Mouse (Mus musculus): ENCODE measurements around the gene Rbm38. TPM values are rescaled to one million over a fixed set of nuclear protein-coding genes. Genes with fewer than 3 reads are reported as not detected.

The Rbm38 gene
- polyA plus RNA-seq, 1 experiment from 2014 or later, result 169 TPM

DNA sequence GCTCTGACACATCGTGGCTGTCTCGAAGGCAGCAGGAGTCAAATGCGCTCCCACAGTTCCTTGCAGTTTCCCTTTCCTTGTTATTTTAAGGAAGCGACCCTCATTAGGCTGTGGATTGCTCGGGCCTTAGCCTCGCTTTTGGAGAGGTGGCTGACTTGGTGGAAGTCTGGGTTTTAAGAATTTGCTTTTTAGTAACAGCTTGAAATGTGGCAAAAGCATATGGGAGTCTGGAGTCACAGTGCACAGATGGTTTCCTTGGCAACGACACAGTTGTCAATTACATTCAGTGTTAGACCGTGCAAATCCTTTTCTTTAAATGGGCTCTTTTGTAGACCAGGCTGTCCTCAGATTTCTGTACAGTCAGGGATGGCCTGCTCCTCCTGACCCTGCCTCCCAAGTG is 19.4 kb upstream of the Rbm38 start:
- H3K27me3 ChIP-seq (ENCODE audit: control insufficient read depth, insufficient read depth, low read length), result no peaks in the 10 kb centered on the region
- no peaks in the 10 kb centered on the region for H3K9me3 ChIP-seq (replicated peaks; ENCODE audit: control insufficient read depth, low read length)
- peaks cover 7% of the 10 kb centered on the region for H3K4me1 ChIP-seq (ENCODE audit: control insufficient read depth, insufficient read depth, low read length)
- peak overlapping the region; percentile 70 for H3K4me2 ChIP-seq
- peak overlapping the region; percentile 93; the same call in 1 of the 2 replicates for H3K27ac ChIP-seq (ENCODE audit: low read depth, low read length)
- peak overlapping the region; percentile 91 for H3K4me3 ChIP-seq (ENCODE audit: low read depth, low read length)
- H3K36me3 ChIP-seq (ENCODE audit: control insufficient read depth, insufficient read depth, low read length), result peaks cover 21% of the 10 kb centered on the region
- no peak for ATAC-seq (replicated peaks; ENCODE audit: insufficient number of reproducible peaks, low FRiP score, low TSS enrichment)
- peak overlapping the region; percentile 94 for H3K9ac ChIP-seq (ENCODE audit: low read depth, low read length)
- WGBS (ENCODE audit: insufficient replicate concordance), result 18% methylated on average over 8 of the region's 8 CpGs

DNA sequence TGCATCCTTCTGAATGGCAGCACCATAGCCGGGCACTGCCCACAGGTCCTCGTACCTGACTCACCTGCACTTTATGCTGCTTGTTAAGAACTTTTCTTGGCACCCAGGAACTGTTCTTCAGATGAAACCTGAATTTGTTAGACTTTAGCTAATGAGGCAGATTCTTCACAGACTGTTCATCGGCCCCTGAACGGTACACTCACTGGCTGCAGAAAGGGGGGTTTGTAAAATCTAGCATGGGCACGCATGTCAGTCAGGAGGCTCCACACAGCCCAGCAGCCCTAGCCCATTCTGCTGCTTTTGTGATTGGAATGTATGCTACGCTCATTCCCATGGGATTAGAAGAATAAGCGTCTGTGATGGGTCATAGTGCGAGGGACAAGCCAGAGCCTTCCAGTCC is 16.6 kb upstream of the Rbm38 start:
- no peaks in the 10 kb centered on the region for H3K9me3 ChIP-seq (replicated peaks; ENCODE audit: control insufficient read depth, low read length)
- WGBS (ENCODE audit: insufficient replicate concordance), result 93% methylated on average over 8 of the region's 8 CpGs
- H3K4me2 ChIP-seq, result no peak overlapping the region
- H3K4me1 ChIP-seq (ENCODE audit: control insufficient read depth, insufficient read depth, low read length), result peaks cover 7% of the 10 kb centered on the region
- no peak for ATAC-seq (replicated peaks; ENCODE audit: insufficient number of reproducible peaks, low FRiP score, low TSS enrichment)
- H3K4me3 ChIP-seq (ENCODE audit: low read depth, low read length), result no peak overlapping the region
- H3K27ac ChIP-seq (ENCODE audit: low read depth, low read length), result no peak overlapping the region
- no peaks in the 10 kb centered on the region for H3K27me3 ChIP-seq (ENCODE audit: control insufficient read depth, insufficient read depth, low read length)
- peaks cover 45% of the 10 kb centered on the region for H3K36me3 ChIP-seq (ENCODE audit: control insufficient read depth, insufficient read depth, low read length)
- no peak overlapping the region for H3K9ac ChIP-seq (ENCODE audit: low read depth, low read length)

DNA sequence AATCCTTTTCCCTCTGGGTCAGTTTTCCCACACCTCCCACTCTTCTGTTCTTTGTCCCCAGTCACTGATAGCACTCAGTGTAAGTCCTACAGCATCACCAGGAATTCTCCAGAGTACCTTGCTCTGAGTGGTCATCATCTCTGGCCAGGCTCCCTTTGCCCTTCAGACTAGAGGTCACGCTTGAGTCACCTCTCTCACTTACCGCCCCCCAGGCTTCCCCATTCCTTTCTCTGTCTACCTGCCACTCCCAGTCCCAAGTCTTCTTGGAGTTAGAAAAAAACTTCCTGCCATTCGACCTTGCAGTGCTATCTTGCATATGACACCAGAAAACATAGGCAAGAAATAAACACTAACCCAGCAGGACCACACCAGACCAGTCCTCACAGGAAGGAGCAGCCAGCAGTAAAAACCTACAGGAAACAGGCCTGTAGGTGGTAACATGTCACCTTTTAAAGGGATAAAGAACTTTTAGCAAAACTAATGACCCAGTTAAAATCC is 10.0 kb upstream of the Rbm38 start:
- no peak for ATAC-seq (replicated peaks; ENCODE audit: insufficient number of reproducible peaks, low FRiP score, low TSS enrichment)
- H3K27ac ChIP-seq (ENCODE audit: low read depth, low read length), result no peak overlapping the region
- no peak overlapping the region for H3K4me3 ChIP-seq (ENCODE audit: low read depth, low read length)
- no peak overlapping the region for H3K9ac ChIP-seq (ENCODE audit: low read depth, low read length)
- no peak overlapping the region for H3K4me2 ChIP-seq
- H3K4me1 ChIP-seq (ENCODE audit: control insufficient read depth, insufficient read depth, low read length), result peaks cover 13% of the 10 kb centered on the region
- WGBS (ENCODE audit: insufficient replicate concordance), result 73% methylated on average over 3 of the region's 3 CpGs
- peaks cover 71% of the 10 kb centered on the region for H3K36me3 ChIP-seq (ENCODE audit: control insufficient read depth, insufficient read depth, low read length)
- H3K9me3 ChIP-seq (replicated peaks; ENCODE audit: control insufficient read depth, low read length), result no peaks in the 10 kb centered on the region
- no peaks in the 10 kb centered on the region for H3K27me3 ChIP-seq (ENCODE audit: control insufficient read depth, insufficient read depth, low read length)

DNA sequence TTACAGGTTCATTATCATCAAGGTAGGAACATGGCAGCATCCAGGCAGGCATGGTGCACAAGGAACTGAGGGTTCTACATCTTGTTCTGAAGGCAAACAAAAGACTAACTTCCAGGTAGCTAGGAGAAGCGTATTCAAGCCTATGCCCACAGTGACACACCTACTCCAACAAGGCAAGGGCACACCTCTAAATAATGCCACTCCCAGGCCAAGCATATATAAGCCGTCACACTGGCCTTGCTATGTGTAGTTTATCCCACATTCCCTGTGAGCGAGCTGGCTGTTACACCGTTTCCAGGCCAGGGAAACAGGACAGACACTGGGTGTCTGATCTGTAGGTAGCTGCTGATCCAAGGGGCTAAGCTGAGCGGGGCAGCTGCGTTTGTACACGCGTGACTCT is 8.9 kb upstream of the Rbm38 start:
- Histone ChIP-seq H3K9ac (ENCODE audit: low read depth, low read length) (no peak overlapping the region), H3K4me1 (ENCODE audit: control insufficient read depth, insufficient read depth, low read length) (peaks cover 14% of the 10 kb centered on the region), H3K4me2 (no peak overlapping the region), H3K9me3 (replicated peaks; ENCODE audit: control insufficient read depth, low read length) (no peaks in the 10 kb centered on the region), H3K4me3 (ENCODE audit: low read depth, low read length) (no peak overlapping the region), H3K27me3 (ENCODE audit: control insufficient read depth, insufficient read depth, low read length) (no peaks in the 10 kb centered on the region), H3K27ac (ENCODE audit: low read depth, low read length) (no peak overlapping the region), H3K36me3 (ENCODE audit: control insufficient read depth, insufficient read depth, low read length) (peaks cover 71% of the 10 kb centered on the region)
- no peak for ATAC-seq (replicated peaks; ENCODE audit: insufficient number of reproducible peaks, low FRiP score, low TSS enrichment)
- WGBS (ENCODE audit: insufficient replicate concordance), result 94% methylated on average over 8 of the region's 8 CpGs

- H3K4me2 ChIP-seq, result no peak overlapping the region
- no peak overlapping the region for H3K4me3 ChIP-seq (ENCODE audit: low read depth, low read length)
- H3K4me1 ChIP-seq (ENCODE audit: control insufficient read depth, insufficient read depth, low read length), result peaks cover 28% of the 10 kb centered on the region
- no peak overlapping the region for H3K9ac ChIP-seq (ENCODE audit: low read depth, low read length)
- no peak overlapping the region for H3K27ac ChIP-seq (ENCODE audit: low read depth, low read length)
- H3K36me3 ChIP-seq (ENCODE audit: control insufficient read depth, insufficient read depth, low read length), result peaks cover 39% of the 10 kb centered on the region
- H3K9me3 ChIP-seq (replicated peaks; ENCODE audit: control insufficient read depth, low read length), result no peaks in the 10 kb centered on the region
- no peaks in the 10 kb centered on the region for H3K27me3 ChIP-seq (ENCODE audit: control insufficient read depth, insufficient read depth, low read length)
- 28% methylated on average over 7 of the region's 7 CpGs for WGBS (ENCODE audit: insufficient replicate concordance)
- ATAC-seq (replicated peaks; ENCODE audit: insufficient number of reproducible peaks, low FRiP score, low TSS enrichment), result no peak
Observed at GRCm38 (mm10) chr2:173014741-173015287, 5.5 kb upstream of the Rbm38 start.

GRCm38 (mm10) chr2:173017940-173018339 is 2.4 kb upstream of the Rbm38 start:
- 32% methylated on average over 6 of the region's 6 CpGs for WGBS (ENCODE audit: insufficient replicate concordance)
- no peaks in the 10 kb centered on the region for H3K9me3 ChIP-seq (replicated peaks; ENCODE audit: control insufficient read depth, low read length)
- peaks cover 39% of the 10 kb centered on the region for H3K4me1 ChIP-seq (ENCODE audit: control insufficient read depth, insufficient read depth, low read length)

GRCm38 (mm10) chr2:173018618-173019017 is 1.7 kb upstream of the Rbm38 start:
- peak; percentile 23; the same call in 1 of the 2 replicates for ATAC-seq (replicated peaks; ENCODE audit: insufficient number of reproducible peaks, low FRiP score, low TSS enrichment)

More at GRCm38 (mm10) chr2:173017940-173018339, 2.4 kb upstream of the Rbm38 start:
- H3K4me2 ChIP-seq, result no peak overlapping the region
- peaks cover 12% of the 10 kb centered on the region for H3K36me3 ChIP-seq (ENCODE audit: control insufficient read depth, insufficient read depth, low read length)
- H3K27me3 ChIP-seq (ENCODE audit: control insufficient read depth, insufficient read depth, low read length), result 0 out of 2 replicates have a peak, but pooled peaks cover 3% of the 10 kb centered on the region
- H3K9ac ChIP-seq (ENCODE audit: low read depth, low read length), result no peak overlapping the region
- ATAC-seq (replicated peaks; ENCODE audit: insufficient number of reproducible peaks, low FRiP score, low TSS enrichment), result no peak
- peak overlapping the region; percentile 76 for H3K27ac ChIP-seq (ENCODE audit: low read depth, low read length)
- H3K4me3 ChIP-seq (ENCODE audit: low read depth, low read length), result no peak overlapping the region

GRCm38 (mm10) chr2:173019322-173019721 is 976 bp upstream of the Rbm38 start:
- 16% methylated on average over 9 of the region's 9 CpGs for WGBS (ENCODE audit: insufficient replicate concordance)
- Histone ChIP-seq H3K27me3 (ENCODE audit: control insufficient read depth, insufficient read depth, low read length) (0 out of 2 replicates have a peak, but pooled peaks cover 3% of the 10 kb centered on the region), H3K4me1 (ENCODE audit: control insufficient read depth, insufficient read depth, low read length) (peaks cover 49% of the 10 kb centered on the region), H3K27ac (ENCODE audit: low read depth, low read length) (peak overlapping the region; percentile 76), H3K9ac (ENCODE audit: low read depth, low read length) (peak overlapping the region; percentile 74), H3K36me3 (ENCODE audit: control insufficient read depth, insufficient read depth, low read length) (peaks cover 6% of the 10 kb centered on the region), H3K4me3 (ENCODE audit: low read depth, low read length) (peak overlapping the region; percentile 43), H3K9me3 (replicated peaks; ENCODE audit: control insufficient read depth, low read length) (no peaks in the 10 kb centered on the region), H3K4me2 (peak overlapping the region; percentile 83)
- no peak for ATAC-seq (replicated peaks; ENCODE audit: insufficient number of reproducible peaks, low FRiP score, low TSS enrichment)

More at GRCm38 (mm10) chr2:173018618-173019017, 1.7 kb upstream of the Rbm38 start:
- Histone ChIP-seq H3K9me3 (replicated peaks; ENCODE audit: control insufficient read depth, low read length) (no peaks in the 10 kb centered on the region), H3K36me3 (ENCODE audit: control insufficient read depth, insufficient read depth, low read length) (peaks cover 7% of the 10 kb centered on the region), H3K4me1 (ENCODE audit: control insufficient read depth, insufficient read depth, low read length) (peaks cover 45% of the 10 kb centered on the region), H3K4me2 (peak overlapping the region; percentile 83), H3K27me3 (ENCODE audit: control insufficient read depth, insufficient read depth, low read length) (0 out of 2 replicates have a peak, but pooled peaks cover 3% of the 10 kb centered on the region), H3K4me3 (ENCODE audit: low read depth, low read length) (no peak overlapping the region), H3K27ac (ENCODE audit: low read depth, low read length) (peak overlapping the region; percentile 76), H3K9ac (ENCODE audit: low read depth, low read length) (no peak overlapping the region)
- WGBS (ENCODE audit: insufficient replicate concordance), result 15% methylated on average over 8 of the region's 8 CpGs

DNA sequence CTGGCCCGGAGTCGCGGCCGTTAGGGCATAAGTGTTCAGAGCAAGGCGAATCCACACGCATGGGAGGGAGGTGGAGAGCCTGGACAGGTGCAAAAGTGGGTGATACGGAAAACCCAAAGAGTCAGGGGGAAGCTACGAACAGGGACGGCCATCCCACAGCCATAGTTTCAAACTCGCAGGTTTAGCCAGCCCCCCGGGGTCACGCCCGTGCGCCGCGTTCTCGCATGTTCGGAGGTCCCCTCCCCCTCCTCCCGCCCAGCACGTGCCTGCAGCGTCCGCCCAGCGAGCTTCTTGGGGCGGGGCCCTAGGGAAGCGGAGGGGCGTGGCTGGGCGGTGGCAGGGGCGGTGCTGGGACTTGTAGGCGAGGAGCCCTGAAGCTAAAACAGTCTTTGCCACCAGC is 508 bp upstream of the Rbm38 start:
- under 1% methylated on average over 25 of the region's 29 CpGs for WGBS (ENCODE audit: insufficient replicate concordance)

More for the DNA sequence above, 508 bp upstream of the Rbm38 start:
- Histone ChIP-seq H3K27me3 (ENCODE audit: control insufficient read depth, insufficient read depth, low read length) (0 out of 2 replicates have a peak, but pooled peaks cover 3% of the 10 kb centered on the region), H3K9ac (ENCODE audit: low read depth, low read length) (peak overlapping the region; percentile 74), H3K9me3 (replicated peaks; ENCODE audit: control insufficient read depth, low read length) (no peaks in the 10 kb centered on the region), H3K4me1 (ENCODE audit: control insufficient read depth, insufficient read depth, low read length) (peaks cover 49% of the 10 kb centered on the region), H3K36me3 (ENCODE audit: control insufficient read depth, insufficient read depth, low read length) (peaks cover 6% of the 10 kb centered on the region), H3K4me3 (ENCODE audit: low read depth, low read length) (peak overlapping the region; percentile 43), H3K27ac (ENCODE audit: low read depth, low read length) (peak overlapping the region; percentile 76), H3K4me2 (peak overlapping the region; percentile 83)
- peak; percentile 81 for ATAC-seq (replicated peaks; ENCODE audit: insufficient number of reproducible peaks, low FRiP score, low TSS enrichment)
